Mouse (Mus musculus): Measurements from ENCODE around the gene Eftud2.

Eftud2 gene

DNA sequence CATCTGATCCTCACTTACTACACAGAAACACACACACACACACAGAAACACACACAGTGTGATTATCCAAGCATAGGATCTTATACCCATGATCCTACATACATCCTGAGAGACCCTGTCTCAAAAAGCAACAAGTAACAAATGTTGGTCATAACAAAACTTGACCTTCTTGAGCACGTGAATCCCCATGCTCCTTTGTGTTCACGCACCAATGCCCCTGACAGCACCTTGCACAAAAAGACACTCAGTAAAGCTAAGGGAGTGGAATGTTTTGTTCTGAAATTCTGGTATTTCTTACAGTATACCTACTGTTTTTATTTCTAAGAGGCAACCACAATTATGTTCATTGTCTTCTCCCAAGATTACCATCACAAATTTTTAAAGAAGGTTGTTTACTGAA lies 1.2 kb downstream of the Eftud2 start:
- no peak for DNase-seq (ENCODE audit: low spot score)

- DNase-seq (ENCODE audit: low spot score), result no peak
These were observed 5.9 kb downstream of the Eftud2 start for GRCm38 (mm10) chr11:102874801-102875334.

DNA sequence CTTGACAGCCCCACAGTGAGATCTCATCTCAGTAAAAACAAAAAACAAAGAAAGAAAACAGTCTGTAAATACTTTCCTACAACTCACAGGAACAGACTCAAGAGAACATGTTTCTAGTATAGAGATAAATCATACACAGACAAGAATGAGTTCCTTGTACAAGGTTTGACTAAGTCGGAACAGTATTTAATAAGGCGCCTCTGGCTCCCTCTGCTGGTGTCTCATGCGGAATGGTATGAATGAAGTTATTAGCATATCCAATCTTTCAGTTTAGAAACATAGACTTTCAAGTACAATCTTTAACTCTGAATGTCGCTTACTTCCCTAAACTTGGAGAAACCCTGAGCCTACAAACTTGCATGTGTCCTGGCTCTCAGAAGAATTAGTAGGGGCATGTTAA lies 16.5 kb downstream of the Eftud2 start:
- no peak for DNase-seq (ENCODE audit: low spot score)

DNA sequence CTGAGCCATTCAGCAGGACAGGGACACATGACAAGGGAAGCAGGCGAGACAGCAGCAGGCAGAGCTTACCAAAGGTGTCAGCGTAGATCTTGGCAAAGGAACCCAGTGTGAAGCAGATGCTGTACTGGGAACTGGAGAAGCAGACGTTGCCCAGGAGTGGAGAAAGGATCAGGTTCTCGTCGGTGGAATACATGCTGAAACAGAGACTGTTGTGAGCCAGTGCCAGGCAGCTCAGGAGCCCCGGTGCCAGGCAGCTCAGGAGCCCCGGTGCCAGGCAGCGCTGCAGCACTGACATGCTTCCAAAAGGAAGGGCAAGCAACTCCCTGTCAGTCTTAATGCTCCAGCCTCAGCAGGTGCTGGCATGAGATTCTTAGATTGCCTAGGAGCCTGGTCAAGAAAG lies 20.9 kb downstream of the Eftud2 start:
- DNase-seq (ENCODE audit: low spot score), result no peak

- no peak for DNase-seq (ENCODE audit: low spot score)
These were observed 21.8 kb downstream of the Eftud2 start for GRCm38 (mm10) chr11:102858951-102859350.

- no peak for DNase-seq (ENCODE audit: low spot score)
These were observed 24.8 kb downstream of the Eftud2 start for GRCm38 (mm10) chr11:102855941-102856340.

DNA sequence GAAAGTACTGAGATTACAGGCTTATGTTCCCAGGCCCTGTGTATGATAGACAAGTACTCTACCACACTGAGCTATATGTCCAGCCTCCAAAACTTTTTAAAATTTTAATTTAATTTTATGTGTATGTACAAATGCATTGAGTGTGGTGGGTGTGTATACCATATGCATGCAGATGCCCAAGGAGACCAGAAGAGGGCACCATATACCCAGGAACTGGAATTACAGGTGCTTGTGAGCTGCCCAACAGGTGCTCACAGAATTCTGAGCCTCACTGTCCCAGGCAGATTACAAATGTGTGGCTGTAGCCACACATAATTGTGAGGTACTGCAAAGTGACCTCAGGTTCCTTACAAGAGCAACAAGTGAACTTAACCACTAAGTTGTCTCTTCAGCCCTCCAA lies 27.0 kb downstream of the Eftud2 start:
- DNase-seq (ENCODE audit: low spot score), result no peak

GRCm38 (mm10) chr11:102851883-102852282 lies 28.9 kb downstream of the Eftud2 start:
- no peak for DNase-seq (ENCODE audit: low spot score)

DNA sequence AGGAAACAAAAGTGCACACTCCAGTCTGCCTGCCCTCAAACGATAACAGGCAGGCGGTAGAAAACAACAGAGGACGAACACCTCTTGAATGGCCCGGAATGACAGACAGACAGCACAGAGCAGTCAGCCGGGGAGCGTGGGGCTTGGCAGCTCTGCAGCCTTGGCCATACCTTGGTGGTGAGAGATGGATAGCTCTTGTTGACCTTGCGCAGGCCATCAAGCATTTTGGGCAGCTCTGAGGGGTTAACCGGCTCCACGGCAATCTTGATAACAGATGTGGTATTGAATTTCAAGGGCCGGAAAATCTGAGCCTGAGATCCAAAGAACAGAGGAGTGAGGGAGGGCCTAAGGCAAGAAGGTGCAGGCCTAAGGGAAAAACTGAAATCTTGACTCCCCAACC lies 34.9 kb downstream of the Eftud2 start:
- DNase-seq (ENCODE audit: low spot score), result no peak

GRCm38 (mm10) chr11:102838616-102839150 lies 42.1 kb downstream of the Eftud2 start:
- no peak for DNase-seq (ENCODE audit: low spot score)

DNA sequence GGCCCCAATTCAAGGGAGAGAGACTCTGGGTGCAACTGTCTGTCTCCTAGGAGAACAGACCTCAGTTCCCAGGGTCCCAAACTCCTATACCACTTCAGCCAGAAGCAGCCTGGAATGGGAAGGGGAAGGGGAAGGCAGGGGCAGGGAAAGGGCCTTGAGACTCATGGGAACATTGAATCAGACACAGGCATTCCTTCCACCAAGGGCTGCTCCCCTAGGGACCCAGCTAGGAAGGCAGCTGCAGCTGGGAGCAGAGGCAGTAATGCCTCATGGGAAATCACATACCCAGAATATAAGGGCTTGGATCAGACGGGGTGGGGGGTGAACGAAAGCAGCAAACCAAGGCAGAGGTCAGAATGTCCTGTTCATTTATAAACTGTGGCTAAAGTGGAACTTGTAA lies 42.7 kb downstream of the Eftud2 start:
- DNase-seq (ENCODE audit: low spot score), result no peak

GRCm38 (mm10) chr11:102837385-102837784 lies 43.4 kb downstream of the Eftud2 start:
- DNase-seq (ENCODE audit: low spot score), result no peak

- DNase-seq (ENCODE audit: low spot score), result no peak
These were observed 44.6 kb downstream of the Eftud2 start for GRCm38 (mm10) chr11:102836146-102836545.

DNA sequence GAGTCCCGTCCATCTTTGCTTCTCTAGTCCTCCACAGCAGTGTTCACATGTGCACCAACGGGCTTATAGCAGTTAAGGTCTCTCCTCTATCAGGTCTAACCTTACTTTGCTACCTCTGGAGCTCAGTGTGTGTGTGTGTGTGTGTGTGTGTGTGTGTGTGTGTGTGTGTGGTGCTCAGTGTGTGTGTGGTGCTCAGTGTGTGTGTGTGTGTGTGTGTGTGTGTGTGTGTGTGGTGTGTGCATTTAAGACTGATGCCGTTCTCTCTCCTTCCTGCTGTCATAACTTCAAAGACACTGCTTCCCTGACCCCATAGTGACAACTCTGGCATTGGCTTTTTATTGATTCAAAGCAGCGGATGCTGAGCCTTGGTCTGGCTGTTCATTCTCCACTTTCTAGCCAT lies 45.2 kb downstream of the Eftud2 start, which contains the start of gene Higd1b:
Gene Higd1b (plus strand): TSS at position 301 of the 400 bp plus-strand sequence.
- DNase-seq (ENCODE audit: low spot score), result no peak

- no peak for DNase-seq (ENCODE audit: low spot score)
These were observed 46.6 kb downstream of the Eftud2 start for GRCm38 (mm10) chr11:102834219-102834618.

DNA sequence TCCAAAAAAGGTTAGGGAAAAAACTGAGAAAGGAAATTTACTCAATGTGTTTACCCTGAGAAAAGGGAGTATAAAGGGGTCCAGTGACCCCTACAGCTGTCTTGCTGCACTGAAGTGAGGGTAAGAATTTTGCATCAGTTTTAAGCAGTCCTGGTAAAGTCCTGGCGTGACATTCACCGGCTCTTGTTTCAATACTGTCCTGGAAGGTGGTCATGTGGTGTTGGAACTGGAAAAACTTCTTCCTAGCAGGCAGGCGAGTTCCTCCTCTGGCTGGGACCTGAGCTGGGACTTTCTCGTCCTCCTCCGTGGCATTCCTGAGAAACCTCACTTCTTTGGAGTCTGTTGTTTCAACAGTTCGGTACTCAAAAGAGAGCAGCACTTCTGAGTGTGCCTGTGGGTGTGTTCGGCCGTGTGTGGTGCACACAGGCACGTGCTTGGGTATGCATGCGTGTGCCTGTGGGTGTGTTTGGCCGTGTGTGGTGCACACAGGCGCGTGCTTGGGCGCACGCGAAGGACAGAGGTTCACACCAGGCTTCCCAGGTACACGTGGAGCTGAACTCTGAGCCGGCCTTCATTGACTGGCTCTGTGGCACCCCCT lies 48.0 kb downstream of the Eftud2 start:
- no peak for DNase-seq (ENCODE audit: low spot score)

- DNase-seq (ENCODE audit: low spot score), result no peak
These were observed 50.5 kb downstream of the Eftud2 start for GRCm38 (mm10) chr11:102830276-102830675.

DNA sequence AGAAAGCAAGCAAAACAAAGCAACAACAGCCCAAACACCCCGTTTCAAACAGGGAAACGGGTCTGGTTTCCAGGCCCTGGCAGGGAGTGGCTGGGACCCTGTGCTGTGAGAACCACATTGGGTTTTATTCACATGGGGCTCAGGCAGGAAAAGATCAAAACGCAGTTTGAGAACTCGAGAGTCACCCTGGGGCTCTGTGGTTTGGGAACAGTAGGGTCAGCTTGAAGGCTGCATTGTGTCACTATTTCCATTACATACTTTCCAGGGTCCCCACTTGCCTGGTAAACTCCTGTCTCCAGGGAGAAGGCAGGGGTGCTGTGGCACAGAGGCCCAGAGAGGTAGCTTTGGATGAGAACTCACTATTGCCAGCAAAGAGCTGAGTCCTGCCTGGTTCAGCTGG lies 53.7 kb downstream of the Eftud2 start:
- DNase-seq (ENCODE audit: low spot score), result no peak

- no peak for DNase-seq (ENCODE audit: low spot score)
These were observed 54.3 kb downstream of the Eftud2 start for GRCm38 (mm10) chr11:102826476-102826875.

- DNase-seq (ENCODE audit: low spot score), result no peak
These were observed 59.6 kb downstream of the Eftud2 start for GRCm38 (mm10) chr11:102821231-102821630.

DNA sequence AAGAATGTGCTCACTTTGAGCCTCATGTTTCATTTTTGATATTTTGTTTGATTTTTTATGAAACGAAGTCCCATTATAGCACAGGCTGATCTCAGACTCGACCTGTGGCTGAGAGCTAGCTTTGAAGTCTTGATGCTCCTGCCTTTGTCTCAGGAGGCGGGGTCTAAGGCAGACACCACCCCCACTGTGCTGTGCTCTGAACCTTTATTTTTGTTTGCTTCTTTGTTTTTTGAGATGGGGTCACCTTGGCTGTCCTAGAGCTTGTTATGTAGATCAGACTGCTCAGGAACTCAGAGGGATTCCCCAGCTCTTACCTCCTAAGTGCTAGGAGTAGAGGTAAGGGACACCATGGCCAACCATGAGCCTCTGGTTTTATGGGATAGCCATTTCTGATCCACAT lies 60.4 kb downstream of the Eftud2 start:
- DNase-seq (ENCODE audit: low spot score), result no peak

GRCm38 (mm10) chr11:102819783-102820385 lies 60.9 kb downstream of the Eftud2 start:
- DNase-seq (ENCODE audit: low spot score), result no peak

GRCm38 (mm10) chr11:102819021-102819782 lies 61.6 kb downstream of the Eftud2 start, which contains the start of gene Gjc1:
Gene Gjc1, minus strand, starts transcription at chr11:102819700.
- peak; percentile 22 for DNase-seq (ENCODE audit: low spot score)
